Mouse (Mus musculus) lung, adult 2 months (tissue): ENCODE data around the gene Lmntd1.

Source experiments
- CTCF ChIP-seq: fragments of 200-500 bp; IDR thresholded peaks from 2 replicates; pipeline ENCODE4 v1.5.1; 2011; ENCODE audit warnings: mild to moderate bottlenecking, low read length, control low read depth; ENCODE audit not compliant: insufficient read depth
- POLR2A ChIP-seq: fragments of 200-500 bp; IDR thresholded peaks from 2 replicates; pipeline ENCODE4 v1.6.1; 2011; ENCODE audit warnings: low read depth, mild to moderate bottlenecking, control low read depth, low read length, borderline replicate concordance; ENCODE audit errors: extremely low read depth

DNA sequence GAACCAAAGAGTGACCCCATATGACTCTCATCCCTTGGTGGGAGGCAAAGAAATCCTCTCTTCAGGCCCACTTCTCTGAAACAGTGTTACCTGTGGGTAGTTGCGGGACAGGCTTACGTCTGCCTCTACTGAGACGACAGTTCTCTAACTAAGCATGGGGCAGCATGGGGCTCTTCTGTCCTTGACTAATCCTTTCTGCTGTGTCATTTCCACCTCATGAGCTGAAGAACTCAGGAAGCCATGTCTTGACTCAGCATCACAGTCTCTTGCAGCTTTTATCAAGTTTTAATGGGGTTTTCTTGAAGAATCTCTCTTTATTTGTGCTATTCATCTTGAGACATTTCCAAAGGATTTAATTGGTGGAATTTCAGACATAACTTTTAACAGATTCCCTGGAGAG is 61.3 kb downstream of the Lmntd1 start:
- no peak for TF ChIP-seq POLR2A
- no peak for TF ChIP-seq CTCF
